Mouse (Mus musculus) CH12.LX (cell line): ENCODE data around the gene Plekha6.

Experiments used
- CHD2 ChIP-seq: IDR thresholded peaks from 2 replicates; pipeline ENCODE4 v1.6.1; 2011; ENCODE audit warnings: low read length, improper control_type of control experiment
- CTCF ChIP-seq, 2 experiments: IDR thresholded peaks in 1 of 2; conservative IDR thresholded peaks in 1 of 2; 2 replicates each; pipeline ENCODE4 v1.5.1; 2011 to 2012; ENCODE audit warnings: low read depth in 2 of 2, low read length in 2 of 2, improper control_type of control experiment in 1 of 2, inconsistent platforms in 1 of 2, mild to moderate bottlenecking in 1 of 2, moderate library complexity in 1 of 2
- ELF1 ChIP-seq: IDR thresholded peaks from 2 replicates; pipeline ENCODE4 v1.6.1; 2014; ENCODE audit warnings: low read depth, mild to moderate bottlenecking, inconsistent platforms, low read length, improper control_type of control experiment
- EP300 ChIP-seq: IDR thresholded peaks from 2 replicates; pipeline ENCODE4 v1.6.1; 2011; ENCODE audit warnings: low read length, improper control_type of control experiment
- ETS1 ChIP-seq: conservative IDR thresholded peaks from 2 replicates; pipeline ENCODE4 v1.6.1; 2012; ENCODE audit warnings: low read depth, mild to moderate bottlenecking, inconsistent platforms, low read length, improper control_type of control experiment, moderate library complexity
- IRF4 ChIP-seq: IDR thresholded peaks from 2 replicates; pipeline ENCODE4 v1.6.1; 2014; ENCODE audit warnings: low read depth, mild to moderate bottlenecking, inconsistent platforms, low read length, improper control_type of control experiment
- JUN ChIP-seq: IDR thresholded peaks from 2 replicates; pipeline ENCODE4 v1.6.1; 2011; ENCODE audit warnings: low read depth, mild to moderate bottlenecking, low read length, improper control_type of control experiment, moderate library complexity; ENCODE audit not compliant: insufficient read depth
- PAX5 ChIP-seq: IDR thresholded peaks from 2 replicates; pipeline ENCODE4 v1.6.1; 2012; ENCODE audit warnings: low read length, inconsistent platforms, mixed read lengths
- POLR2A ChIP-seq: IDR thresholded peaks from 2 replicates; pipeline ENCODE4 v1.6.1; 2011; ENCODE audit warnings: low read depth, mild to moderate bottlenecking, improper control_type of control experiment, low read length
- POLR2AphosphoS2 ChIP-seq: IDR thresholded peaks from 2 replicates; pipeline ENCODE4 v1.6.1; 2011; ENCODE audit warnings: low read depth, low read length, improper control_type of control experiment
- RAD21 ChIP-seq: IDR thresholded peaks from 2 replicates; pipeline ENCODE4 v1.6.1; 2011; ENCODE audit warnings: low read depth, mild to moderate bottlenecking, low read length, improper control_type of control experiment, moderate library complexity
- TCF12 ChIP-seq: IDR thresholded peaks from 2 replicates; pipeline ENCODE4 v1.6.1; 2014; ENCODE audit warnings: low read depth, mild to moderate bottlenecking, inconsistent platforms, low read length, improper control_type of control experiment

DNA sequence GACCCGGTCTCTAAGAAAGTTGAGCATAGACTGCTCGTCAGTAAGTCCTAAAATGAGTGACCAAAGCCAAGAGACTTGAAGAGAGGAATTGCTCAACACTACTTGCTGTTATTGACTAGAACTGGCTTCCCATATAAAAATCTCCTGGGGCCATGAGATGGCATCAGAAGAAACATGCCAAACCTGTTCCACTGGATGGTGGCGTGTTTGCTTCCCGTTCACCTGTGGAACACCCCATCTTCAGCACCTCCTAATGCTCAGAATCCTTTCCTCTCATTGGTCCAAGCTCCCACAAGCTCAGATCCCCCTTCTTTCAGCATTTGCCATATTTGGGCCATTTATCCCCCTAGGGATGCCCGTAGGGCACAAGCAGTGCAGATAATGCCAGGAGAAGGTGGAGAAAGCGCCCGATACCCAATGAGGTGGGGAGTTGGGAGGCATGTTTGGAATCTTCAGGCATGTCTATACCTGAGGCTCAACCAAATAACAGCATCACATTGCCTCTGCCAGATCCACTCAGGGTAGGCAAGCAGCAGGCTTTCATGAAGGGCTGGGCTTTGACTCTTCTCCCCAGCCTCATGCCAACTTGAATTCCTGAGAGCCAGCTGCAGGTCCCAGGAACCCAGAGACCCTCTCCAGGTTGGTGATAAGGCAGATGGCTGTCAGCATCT, 67.6 kb downstream of the Plekha6 start:
- TF ChIP-seq IRF4 (no peak), TCF12 (no peak), CTCF (conservative IDR thresholded peaks at IDR 0.05 in 1 of 2, IDR thresholded peaks at IDR 0.05 in 1 of 2; ENCODE audit: low read depth in 2 of 2, low read length in 2 of 2) (no peak), POLR2A (no peak), ELF1 (no peak), CHD2 (no peak), ETS1 (no peak), POLR2AphosphoS2 (no peak), JUN (no peak), RAD21 (no peak), PAX5 (no peak), EP300 (no peak)
